Mouse (Mus musculus): ENCODE measurements around the gene Yes1. TPM values are rescaled to one million over a fixed set of nuclear protein-coding genes. Genes with fewer than 3 reads are reported as not detected.

Yes1 gene
- total and polyA plus RNA-seq, 3 experiments = 2.0 to 4.1 (median 2.2) TPM

GRCm38 (mm10) chr5:32588136-32588535 is 22.8 kb upstream of the Yes1 start (continued):
- TF ChIP-seq NELFE (IDR thresholded peaks at IDR 0.05; ENCODE audit: low read depth, low read length) = no peak
- TF ChIP-seq JUND (conservative IDR thresholded peaks at IDR 0.05; ENCODE audit: low read depth, low read length) = no peak
- TF ChIP-seq MAX (IDR thresholded peaks at IDR 0.05; ENCODE audit: low read length) = no peak
- TF ChIP-seq RCOR1 (conservative IDR thresholded peaks at IDR 0.05; ENCODE audit: low read depth, low read length) = no peak
- TF ChIP-seq E2F4 (IDR thresholded peaks at IDR 0.05; ENCODE audit: insufficient replicate concordance, low read depth, low read length) = no peak
- TF ChIP-seq POLR2A (IDR thresholded peaks at IDR 0.05; ENCODE audit: low read depth, low read length) = no peak
- TF ChIP-seq MXI1 (IDR thresholded peaks at IDR 0.05; ENCODE audit: low read depth, low read length) = no peak
- no peak for TF ChIP-seq ZMIZ1 (IDR thresholded peaks at IDR 0.05; ENCODE audit: low read depth, low read length)

DNA sequence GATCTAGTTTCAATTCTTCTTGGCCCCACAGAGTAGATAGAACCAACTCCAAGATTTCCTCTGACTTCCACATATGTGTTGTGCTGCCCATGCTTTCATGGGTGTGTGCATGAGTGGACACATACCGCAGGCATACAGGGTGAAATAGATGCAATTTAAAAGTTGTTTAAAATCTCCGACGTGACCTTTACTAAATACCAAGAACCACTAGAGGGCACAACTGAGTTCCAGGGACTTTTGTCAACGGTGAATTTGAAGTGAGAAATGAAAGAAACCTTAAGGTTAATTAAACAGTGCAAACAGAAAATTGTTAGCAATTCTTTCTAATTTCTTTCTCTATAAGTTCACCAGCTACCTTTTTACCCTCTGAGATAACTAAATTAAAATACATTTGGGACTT is 17.2 kb upstream of the Yes1 start:
- H3K4me3 ChIP-seq (replicated peaks in 1 of 3; ENCODE audit: low read depth in 2 of 3, low read length in 2 of 3, poor library complexity in 1 of 3) = no peak overlapping the region
- dilution Hi-C loops (cut with MboI; ENCODE audit: extremely low pct_ligation_motif_present, extremely low pct_unique_long_range_greater_than_20kb, low sequenced_read_pairs) = no loop called here
- TF ChIP-seq CTCF (conservative IDR thresholded peaks at IDR 0.05 in 1 of 2, IDR thresholded peaks at IDR 0.05 in 1 of 2; ENCODE audit: low read depth in 2 of 2, low read length in 2 of 2) = peak; percentile 53 to 81; a peak in 3 of 4 replicates
- TF ChIP-seq SMC3 (IDR thresholded peaks at IDR 0.05; ENCODE audit: low read depth, low read length) = peak; percentile 75
- no peak for TF ChIP-seq ELF1 (IDR thresholded peaks at IDR 0.05; ENCODE audit: low read depth, low read length)
- TF ChIP-seq TBP (conservative IDR thresholded peaks at IDR 0.05; ENCODE audit: low read depth, low read length) = no peak
- TF ChIP-seq RAD21 (IDR thresholded peaks at IDR 0.05; ENCODE audit: low read depth, low read length) = peak; percentile 47
- peak overlapping the region; percentile 51; the same call in 1 of the 2 replicates for H3K4me2 ChIP-seq (ENCODE audit: insufficient read depth, low read depth, poor library complexity, severe bottlenecking)
- H3K9ac ChIP-seq (ENCODE audit: insufficient read depth, low read depth) = no peak overlapping the region
- no peaks in the 10 kb centered on the region for H3K9me3 ChIP-seq (replicated peaks; ENCODE audit: low read length)
- H3K4me1 ChIP-seq (ENCODE audit: control insufficient read depth in 1 of 2, insufficient read depth in 2 of 2) = peaks cover 0 to 4% of the 10 kb centered on the region in 2 experiments; a peak in 2 of 4 replicates
- peak; percentile 47 for DNase-seq (ENCODE audit: extremely low read depth)
- H3K79me2 ChIP-seq (replicated peaks; ENCODE audit: control insufficient read depth, extremely low read depth, insufficient read depth, poor library complexity, severe bottlenecking) = no peaks in the 10 kb centered on the region
- H3K36me3 ChIP-seq (replicated peaks in 1 of 2; ENCODE audit: control insufficient read depth in 1 of 2, insufficient read depth in 1 of 2, low read length in 1 of 2) = no peaks in the 10 kb centered on the region
- no peak overlapping the region for H3K27ac ChIP-seq (ENCODE audit: insufficient read depth, low read depth)
- H3K27me3 ChIP-seq (replicated peaks) = no peaks in the 10 kb centered on the region
- in situ Hi-C loops (cut with MboI; ENCODE audit: low pct_ligation_motif_present, low pct_unique_long_range_greater_than_20kb, low sequenced_read_pairs) = loop anchor here (25.0 kb wide), 1 partner anchor 444 kb away; no protein-coding TSS in a partner anchor

- H3K36me3 ChIP-seq (replicated peaks in 1 of 2; ENCODE audit: control insufficient read depth in 1 of 2, insufficient read depth in 1 of 2, low read length in 1 of 2) = no peaks in the 10 kb centered on the region
- H3K4me2 ChIP-seq (ENCODE audit: insufficient read depth, low read depth, poor library complexity, severe bottlenecking) = no peak overlapping the region
- in situ Hi-C loops (cut with MboI; ENCODE audit: low pct_ligation_motif_present, low pct_unique_long_range_greater_than_20kb, low sequenced_read_pairs) (loop anchor here (25.0 kb wide), 1 partner anchor 443 kb away; no protein-coding TSS in a partner anchor), dilution Hi-C loops (cut with MboI; ENCODE audit: extremely low pct_ligation_motif_present, extremely low pct_unique_long_range_greater_than_20kb, low sequenced_read_pairs) (no loop called here)
- H3K4me3 ChIP-seq (replicated peaks in 1 of 3; ENCODE audit: low read depth in 2 of 3, low read length in 2 of 3, poor library complexity in 1 of 3) = no peak overlapping the region
- H3K27me3 ChIP-seq (replicated peaks) = no peaks in the 10 kb centered on the region
- peaks cover 0 to 4% of the 10 kb centered on the region in 2 experiments; a peak in 2 of 4 replicates for H3K4me1 ChIP-seq (ENCODE audit: control insufficient read depth in 1 of 2, insufficient read depth in 2 of 2)
- H3K79me2 ChIP-seq (replicated peaks; ENCODE audit: control insufficient read depth, extremely low read depth, insufficient read depth, poor library complexity, severe bottlenecking) = no peaks in the 10 kb centered on the region
- H3K9ac ChIP-seq (ENCODE audit: insufficient read depth, low read depth) = no peak overlapping the region
- no peaks in the 10 kb centered on the region for H3K9me3 ChIP-seq (replicated peaks; ENCODE audit: low read length)
- no peak for DNase-seq (ENCODE audit: extremely low read depth)
- TF ChIP-seq KAT2A (IDR thresholded peaks at IDR 0.05; ENCODE audit: insufficient replicate concordance, low read length) (no peak), JUN (IDR thresholded peaks at IDR 0.05; ENCODE audit: insufficient read depth, low read depth, low read length) (no peak), SMC3 (IDR thresholded peaks at IDR 0.05; ENCODE audit: low read depth, low read length) (no peak), PAX5 (IDR thresholded peaks at IDR 0.05; ENCODE audit: low read length) (no peak), POLR2AphosphoS2 (IDR thresholded peaks at IDR 0.05; ENCODE audit: low read depth, low read length) (no peak), RAD21 (IDR thresholded peaks at IDR 0.05; ENCODE audit: low read depth, low read length) (no peak), USF2 (conservative IDR thresholded peaks at IDR 0.05; ENCODE audit: low read depth, low read length) (no peak)
- H3K27ac ChIP-seq (ENCODE audit: insufficient read depth, low read depth) = no peak overlapping the region
These were observed 16.6 kb upstream of the Yes1 start for GRCm38 (mm10) chr5:32594358-32594757.
